ENCODE assay signal across 20 mouse cellular contexts in genomic region chr1:164062856-164063255, GRCm38 (mm10). TPM values are rescaled to one million over a fixed set of nuclear protein-coding genes. Genes with fewer than 3 reads are reported as not detected.
"Had no signal": no experiment of that assay in that cellular context is flagged by ENCODE, and none has a peak within 500 bp of the region (broad histone marks: within the 10 kb centered on the region; RNA-seq: fewer than 3 reads in every experiment).

No protein-coding gene starts in this region.

- H3K27me3 ChIP-seq: midbrain, embryonic 12.5 days; midbrain, embryonic 15.5 days; neural tube, embryonic 13.5 days; stomach, embryonic 15.5 days had no signal

- H3K9me3 ChIP-seq: midbrain, embryonic 12.5 days; midbrain, embryonic 15.5 days; neural tube, embryonic 13.5 days; stomach, embryonic 15.5 days had no signal

- H3K36me3 ChIP-seq: midbrain, embryonic 12.5 days; midbrain, embryonic 15.5 days; neural tube, embryonic 13.5 days; stomach, embryonic 15.5 days had no signal

- H3K9ac ChIP-seq: midbrain, embryonic 12.5 days; midbrain, embryonic 15.5 days; neural tube, embryonic 13.5 days; stomach, embryonic 15.5 days had no signal

- H3K4me3 ChIP-seq: layer of hippocampus, adult 2 months; midbrain, embryonic 12.5 days; midbrain, embryonic 15.5 days; neural tube, embryonic 13.5 days; stomach, embryonic 15.5 days had no signal

- ATAC-seq: intestine, postnatal 0 days; midbrain, embryonic 15.5 days had no signal

- H3K4me1 ChIP-seq: midbrain, embryonic 12.5 days; midbrain, embryonic 15.5 days; neural tube, embryonic 13.5 days; stomach, embryonic 15.5 days had no signal

- DNase-seq: kidney, adult 2 months; kidney, postnatal 25 days; layer of hippocampus, adult 9-11 months; retina, postnatal 1 day; thymus, postnatal 36 days had no signal

- H3K27ac ChIP-seq: kidney, postnatal 0 days; layer of hippocampus, adult 2 months; macrophage; midbrain, embryonic 12.5 days; midbrain, embryonic 15.5 days; neural tube, embryonic 13.5 days; stomach, embryonic 15.5 days had no signal

- H3K4me2 ChIP-seq: liver, embryonic 11.5 days; midbrain, embryonic 12.5 days; midbrain, embryonic 15.5 days; neural tube, embryonic 13.5 days; stomach, embryonic 15.5 days had no signal

RNA-seq across cellular contexts. Expression of gene Sell, which starts 1.1 kb away (rescaled TPM):
- polyA plus RNA-seq: limb, embryonic 11.5 days; midbrain, embryonic 12.5 days had no signal

RNA-seq across cellular contexts. Expression of gene Sele, which starts 14.8 kb away (rescaled TPM):
- polyA plus RNA-seq: intestine, embryonic 14.5 days; kidney, embryonic 14.5 days; large intestine, adult 2 months; limb, embryonic 11.5 days; lung, embryonic 16.5 days; macrophage; midbrain, embryonic 12.5 days; midbrain, embryonic 15.5 days; neural tube, embryonic 13.5 days; small intestine, adult 2 months; stomach, embryonic 15.5 days had no signal

RNA-seq across cellular contexts. Expression of gene Selp, which starts 52.2 kb away (rescaled TPM):
- polyA plus RNA-seq: midbrain, embryonic 12.5 days; midbrain, embryonic 15.5 days; neural tube, embryonic 13.5 days had no signal
